Mouse (Mus musculus) liver, embryonic 14.5 days (tissue): ENCODE measurements around the gene Ephb1.

Experiments
- CTCF ChIP-seq: IDR thresholded peaks from 2 replicates; pipeline ENCODE4 v1.5.1; 2016; ENCODE audit warnings: antibody characterized with exemption, low read depth, control low read depth
- EP300 ChIP-seq: IDR thresholded peaks from 2 replicates; pipeline ENCODE4 v1.6.1; 2016; ENCODE audit warnings: antibody characterized with exemption, low read depth

DNA sequence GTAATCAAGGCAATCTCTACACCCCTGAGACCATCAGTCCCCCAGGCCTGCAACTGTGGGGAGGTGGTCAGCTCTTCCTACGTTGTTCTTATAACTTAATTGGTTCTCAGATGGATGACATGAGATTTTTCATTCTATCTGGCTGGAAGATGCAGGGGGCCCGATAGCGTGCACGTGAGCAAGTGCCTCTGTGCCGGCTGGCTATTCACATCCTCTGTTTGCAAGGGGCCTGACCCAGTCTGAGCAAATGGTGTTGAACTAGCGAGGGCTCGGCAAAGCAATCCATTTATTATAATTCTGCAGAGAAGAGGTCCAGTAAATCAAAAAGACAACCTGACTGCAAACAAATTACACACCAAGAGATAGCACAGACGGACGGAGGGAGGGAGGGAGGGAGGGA, 93.0 kb downstream of the Ephb1 start:
- TF ChIP-seq CTCF (no peak), EP300 (no peak)
